27 mouse cellular contexts compared by ENCODE assay signal in genomic region chr1:98073826-98074225, GRCm38 (mm10). TPM values are rescaled to one million over a fixed set of nuclear protein-coding genes. Genes with fewer than 3 reads are reported as not detected.
DNase-seq lines count a peak whose midpoint lies in the region; ATAC-seq and TF ChIP-seq lines count a peak whose summit lies in the region.
"Had no signal": no experiment of that assay in that cellular context is flagged by ENCODE, and none has a peak within 500 bp of the region (broad histone marks: within the 10 kb centered on the region; RNA-seq: fewer than 3 reads in every experiment).

No protein-coding gene starts in this region.

- H3K27me3 ChIP-seq in forebrain, embryonic 16.5 days (replicated peaks; ENCODE audit: control insufficient read depth, insufficient read depth, low read length), result no peaks in the 10 kb centered on the region
- H3K27me3 ChIP-seq in forebrain, postnatal 0 days (ENCODE audit: insufficient read depth, low read length), result no peaks in the 10 kb centered on the region
- H3K27me3 ChIP-seq in limb, embryonic 13.5 days, result no peaks in the 10 kb centered on the region
- H3K27me3 ChIP-seq in limb, embryonic 10.5 days (ENCODE audit: low read depth, poor library complexity, severe bottlenecking), result no peaks in the 10 kb centered on the region
- H3K27me3 ChIP-seq: embryonic facial prominence, embryonic 13.5 days; heart, embryonic 13.5 days; hindbrain, embryonic 12.5 days had no signal

- 58% methylated on average over 4 of the region's 4 CpGs for WGBS in forebrain, embryonic 16.5 days
- 61% methylated on average over 4 of the region's 4 CpGs for WGBS in forebrain, postnatal 0 days
- WGBS in limb, embryonic 13.5 days, result 56% methylated on average over 4 of the region's 4 CpGs
- 81% methylated on average over 4 of the region's 4 CpGs for WGBS in limb, embryonic 10.5 days

- H3K9ac ChIP-seq in forebrain, embryonic 16.5 days (replicated peaks; ENCODE audit: low read depth, low read length), result no peak overlapping the region
- no peak overlapping the region for H3K9ac ChIP-seq in forebrain, postnatal 0 days
- no peak overlapping the region for H3K9ac ChIP-seq in limb, embryonic 13.5 days
- H3K9ac ChIP-seq: embryonic facial prominence, embryonic 13.5 days; heart, embryonic 13.5 days; hindbrain, embryonic 12.5 days had no signal

- H3K36me3 ChIP-seq in forebrain, embryonic 16.5 days (ENCODE audit: control insufficient read depth, insufficient read depth), result no peaks in the 10 kb centered on the region
- H3K36me3 ChIP-seq in forebrain, postnatal 0 days (ENCODE audit: insufficient read depth), result no peaks in the 10 kb centered on the region
- H3K36me3 ChIP-seq in limb, embryonic 13.5 days, result no peaks in the 10 kb centered on the region
- no peaks in the 10 kb centered on the region for H3K36me3 ChIP-seq in limb, embryonic 10.5 days
- H3K36me3 ChIP-seq: embryonic facial prominence, embryonic 10.5 days; embryonic facial prominence, embryonic 13.5 days; heart, embryonic 10.5 days; heart, embryonic 13.5 days; hindbrain, embryonic 12.5 days had no signal

- H3K4me2 ChIP-seq in forebrain, embryonic 16.5 days (ENCODE audit: low read length), result no peak overlapping the region
- no peak overlapping the region for H3K4me2 ChIP-seq in forebrain, postnatal 0 days (ENCODE audit: low read depth)
- no peak overlapping the region for H3K4me2 ChIP-seq in limb, embryonic 13.5 days (replicated peaks)
- H3K4me2 ChIP-seq: embryonic facial prominence, embryonic 13.5 days; heart, embryonic 13.5 days; hindbrain, embryonic 12.5 days had no signal

- no peaks in the 10 kb centered on the region for H3K9me3 ChIP-seq in forebrain, embryonic 16.5 days (ENCODE audit: control insufficient read depth, low read length)
- H3K9me3 ChIP-seq in forebrain, postnatal 0 days (ENCODE audit: low read length), result no peaks in the 10 kb centered on the region
- H3K9me3 ChIP-seq in limb, embryonic 13.5 days, result no peaks in the 10 kb centered on the region
- H3K9me3 ChIP-seq in limb, embryonic 10.5 days (replicated peaks), result no peaks in the 10 kb centered on the region
- H3K9me3 ChIP-seq: embryonic facial prominence, embryonic 10.5 days; embryonic facial prominence, embryonic 13.5 days; heart, embryonic 10.5 days; heart, embryonic 13.5 days; hindbrain, embryonic 12.5 days had no signal

- ATAC-seq in forebrain, embryonic 16.5 days, result no peak
- no peak for ATAC-seq in forebrain, postnatal 0 days
- ATAC-seq in limb, embryonic 13.5 days (ENCODE audit: low FRiP score, low read depth), result peak; percentile 51; the same call in 1 of the 2 replicates
- ATAC-seq: activated CD4-positive, CD25-positive, alpha-beta regulatory T cell, adult 4 months; hindbrain, embryonic 16.5 days; inflammation-experienced regulatory T-cells, adult 6 months; intestine, embryonic 16.5 days had no signal

- H3K27ac ChIP-seq in forebrain, embryonic 16.5 days (ENCODE audit: low read length), result 0 out of 2 replicates have a peak overlapping the region, but pooled peaks have one; percentile 10
- no peak overlapping the region for H3K27ac ChIP-seq in forebrain, postnatal 0 days (ENCODE audit: low read depth, low read length)
- no peak overlapping the region for H3K27ac ChIP-seq in limb, embryonic 13.5 days
- H3K27ac ChIP-seq in limb, embryonic 10.5 days, result no peak overlapping the region
- H3K27ac ChIP-seq: embryonic facial prominence, embryonic 10.5 days; embryonic facial prominence, embryonic 13.5 days; heart, adult 2 months; heart, embryonic 10.5 days; heart, embryonic 13.5 days; hindbrain, embryonic 12.5 days had no signal

- H3K4me3 ChIP-seq in forebrain, embryonic 16.5 days (replicated peaks; ENCODE audit: low read length), result no peak overlapping the region
- H3K4me3 ChIP-seq in forebrain, postnatal 0 days (ENCODE audit: low read depth, low read length), result no peak overlapping the region
- H3K4me3 ChIP-seq in limb, embryonic 13.5 days, result no peak overlapping the region
- no peak overlapping the region for H3K4me3 ChIP-seq in limb, embryonic 10.5 days
- H3K4me3 ChIP-seq: embryonic facial prominence, embryonic 10.5 days; embryonic facial prominence, embryonic 13.5 days; erythroblast, embryonic 14.5 days; heart, adult 2 months; heart, embryonic 10.5 days; heart, embryonic 13.5 days; hindbrain, embryonic 12.5 days had no signal

- TF ChIP-seq CTCF in forebrain, postnatal 0 days (IDR thresholded peaks at IDR 0.05; ENCODE audit: low read depth), result no peak

- peaks cover 10% of the 10 kb centered on the region for H3K4me1 ChIP-seq in forebrain, embryonic 16.5 days (replicated peaks; ENCODE audit: control insufficient read depth, insufficient read depth, low read length)
- H3K4me1 ChIP-seq in forebrain, postnatal 0 days (ENCODE audit: insufficient read depth), result 0 out of 2 replicates have a peak, but pooled peaks cover 4% of the 10 kb centered on the region
- H3K4me1 ChIP-seq in limb, embryonic 13.5 days, result peaks cover 13% of the 10 kb centered on the region; the same call in 1 of the 2 replicates
- H3K4me1 ChIP-seq in limb, embryonic 10.5 days, result no peaks in the 10 kb centered on the region

- DNase-seq in cerebellum, adult 18-20 months, result peak; percentile 5 to 8
- DNase-seq in cerebellum, postnatal 10 days, result no peak
- no peak for DNase-seq in forebrain, postnatal 0 days
- DNase-seq in limb, embryonic 10.5 days (ENCODE audit: low spot score), result no peak
- peak; percentile 14 for DNase-seq in adipocyte (ENCODE audit: low spot score)
- DNase-seq: adrenal gland, postnatal 10 days; adrenal gland, postnatal 36 days; B cell, adult 2 months; cerebellum, adult 9-11 months; cerebellum, postnatal 36 days; embryo, embryonic 11 days; gastrocnemius, postnatal 25 days; heart, adult 2 months; heart, postnatal 14 days; kidney, adult 18-20 months had no signal

RNA-seq across cellular contexts. Expression of gene Pam, which starts 21.6 kb away (rescaled TPM):
- 45.1 and 53.9 TPM in 2 replicates for polyA plus RNA-seq in forebrain, embryonic 16.5 days (2015; fragmentation: Nextera tagmentation; extraction: Ambion mirVana)
- 89.1 and 93.3 TPM in 2 replicates for total RNA-seq in forebrain, postnatal 0 days (2014; rRNA removed)
- 37.8 and 43.7 TPM in 2 replicates for polyA plus RNA-seq in forebrain, postnatal 0 days (2015; fragmentation: Nextera tagmentation; extraction: Ambion mirVana)
- 45.3 and 45.8 TPM in 2 replicates for polyA plus RNA-seq in limb, embryonic 13.5 days (2015; fragmentation: Nextera tagmentation; extraction: Ambion mirVana)
- 9.8 and 10.1 TPM in 2 replicates for polyA plus RNA-seq in limb, embryonic 10.5 days (2016; fragmentation: Nextera tagmentation; extraction: Ambion mirVana)

Comparison
In these comparisons a context has a peak if more than half of its experiments do, and no peak if none do; other contexts are left out.
1. DNase-seq: peak in cerebellum, adult 18-20 months (2 of 2) and adipocyte (single experiment); none in cerebellum, postnatal 10 days (0 of 2), forebrain, postnatal 0 days (single experiment) and limb, embryonic 10.5 days (single experiment).